Mouse (Mus musculus) forebrain, postnatal 0 days (tissue): Measurements from ENCODE around the gene Msx3. TPM values are rescaled to one million over a fixed set of nuclear protein-coding genes. Genes with fewer than 3 reads are reported as not detected.

ENCODE experiments used
- ATAC-seq: fragments of 200-750 bp; cut with Nextera tagmentation; 2 replicates; pipeline ENCODE4 v1.8.0; 2017; ENCODE audit warnings: mild to moderate bottlenecking, moderate library complexity
- DNase-seq: peaks from one replicate; pipeline ENCODE4 v3.0.0-alpha.2; 2015
- H3K27ac ChIP-seq: fragments of 300-500 bp; sonication (generic); 2 replicates; pipeline ENCODE4 v1.5.1; 2014; ENCODE audit warnings: low read depth, mild to moderate bottlenecking, antibody characterized with exemption, low read length, moderate library complexity, mixed read lengths
- H3K27me3 ChIP-seq: fragments of 300-500 bp; sonication (generic); 2 replicates; pipeline ENCODE4 v1.6.1; 2014; ENCODE audit warnings: mild to moderate bottlenecking, low read length, mixed read lengths; ENCODE audit not compliant: insufficient read depth
- H3K36me3 ChIP-seq: fragments of 300-500 bp; sonication (generic); 2 replicates; pipeline ENCODE4 v1.6.1; 2014; ENCODE audit warnings: mild to moderate bottlenecking, moderate library complexity; ENCODE audit not compliant: insufficient read depth
- H3K4me1 ChIP-seq: fragments of 300-500 bp; sonication (generic); 2 replicates; pipeline ENCODE4 v1.6.1; 2014; ENCODE audit warnings: antibody characterized with exemption; ENCODE audit not compliant: insufficient read depth
- H3K4me2 ChIP-seq: fragments of 300-500 bp; sonication (generic); 2 replicates; pipeline ENCODE4 v1.6.1; 2014; ENCODE audit warnings: low read depth, mild to moderate bottlenecking, moderate library complexity
- H3K4me3 ChIP-seq: fragments of 300-500 bp; sonication (generic); 2 replicates; pipeline ENCODE4 v1.5.1; 2014; ENCODE audit warnings: low read depth, low read length, mixed read lengths
- H3K9ac ChIP-seq: fragments of 300-500 bp; sonication (generic); 2 replicates; pipeline ENCODE4 v1.6.1; 2014; ENCODE audit warnings: mild to moderate bottlenecking
- H3K9me3 ChIP-seq: fragments of 300-500 bp; sonication (generic); 2 replicates; pipeline ENCODE4 v1.6.1; 2016; ENCODE audit warnings: low read length
- CTCF ChIP-seq: sonication (generic); IDR thresholded peaks from 2 replicates; pipeline ENCODE4 v1.5.1; 2016; ENCODE audit warnings: antibody characterized with exemption, control low read depth, low read depth
- WGBS: fragments of 180-500 bp; shearing (Covaris S2); extraction: QIAGEN DNeasy Blood & Tissue Kit; methylation state at CpG from one replicate; pipeline ENCODE4 v1.1.7; 2014; 5-methylcytosine and 5-hydroxymethylcytosine counted together
- polyA plus RNA-seq: library from polyadenylated mRNA; unstranded; fragments of >200 nt; fragmentation: Nextera tagmentation; extraction: Ambion mirVana; gene quantifications from 2 replicates; pipeline ENCODE4 v1.2.1, GENCODE M21; 2015
- total RNA-seq: library from RNA; depleted of rRNA; stranded (reverse); fragments of >200 nt; gene quantifications from 2 replicates; pipeline ENCODE4 v1.2.3, GENCODE M21; 2014

Msx3 gene
- total and polyA plus RNA-seq, 2 experiments from 2014 or later: 0.48 to 0.53 TPM

DNA sequence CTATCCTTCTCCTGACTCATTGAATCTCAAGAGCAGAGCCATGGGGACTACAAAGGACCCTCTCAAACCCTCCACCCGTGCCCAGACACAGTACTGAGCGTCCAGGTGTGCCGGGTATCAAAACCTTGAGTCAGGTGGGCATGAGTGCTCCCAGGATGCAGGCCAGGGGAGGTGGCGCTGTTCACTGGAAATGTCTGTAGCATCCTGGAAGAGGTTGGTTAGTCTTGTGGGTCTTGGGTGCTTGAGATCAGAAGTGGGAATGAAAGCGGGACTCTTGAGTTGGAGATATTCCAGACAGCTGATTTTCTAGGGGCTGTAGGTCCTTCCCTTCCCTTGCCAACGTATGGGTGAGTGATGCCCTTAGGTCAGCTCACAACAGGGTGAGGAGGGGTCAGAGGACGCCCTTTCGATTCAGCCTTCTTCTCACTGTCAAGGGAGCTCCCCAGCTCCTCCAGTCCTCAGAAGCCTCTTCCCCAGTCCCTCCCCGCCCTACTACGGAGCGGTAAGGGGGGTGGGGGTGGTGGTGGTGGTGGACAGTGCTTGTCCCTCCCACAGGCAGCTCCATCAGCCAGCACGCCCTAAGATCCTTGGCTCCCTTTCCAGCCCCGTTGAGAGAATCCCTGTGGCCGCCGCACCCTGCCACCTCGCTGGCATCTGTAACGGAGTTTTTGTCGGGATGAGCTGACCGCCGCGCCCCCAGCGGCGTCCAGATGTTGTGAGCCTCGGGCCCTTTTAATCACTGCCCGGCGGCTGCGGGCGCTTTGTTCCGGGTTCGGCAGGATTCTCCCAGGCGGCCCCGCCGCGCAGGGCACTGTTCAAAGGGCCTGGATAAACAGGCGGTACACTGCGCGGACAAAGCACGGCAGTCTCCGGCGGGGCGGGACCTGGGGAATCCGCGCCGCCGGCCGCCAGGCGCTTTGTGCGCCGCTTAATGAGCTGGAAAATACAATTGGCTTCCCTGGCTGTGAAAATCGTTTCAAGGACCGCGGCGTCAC lies 8.8 kb upstream of the Msx3 start:
- peaks cover 19% of the 10 kb centered on the region for H3K4me1 ChIP-seq
- H3K4me2 ChIP-seq: peak overlapping the region; percentile 77
- H3K27me3 ChIP-seq: peaks cover 7% of the 10 kb centered on the region
- peak overlapping the region; percentile 75 for H3K9ac ChIP-seq
- 3% methylated on average over 53 of the region's 53 CpGs for WGBS
- ATAC-seq (peak; percentile 71), DNase-seq (peak; percentile 72)
- H3K4me3 ChIP-seq: peak overlapping the region; percentile 45
- TF ChIP-seq CTCF: peak; percentile 34
- peak overlapping the region; percentile 51 for H3K27ac ChIP-seq
- H3K36me3 ChIP-seq: no peaks in the 10 kb centered on the region
- H3K9me3 ChIP-seq: no peaks in the 10 kb centered on the region

GRCm38 (mm10) chr7:140054124-140054523 lies 5.2 kb upstream of the Msx3 start:
- Histone ChIP-seq H3K4me2 (no peak overlapping the region), H3K4me1 (0 out of 2 replicates have a peak, but pooled peaks cover 10% of the 10 kb centered on the region), H3K4me3 (no peak overlapping the region), H3K27ac (no peak overlapping the region), H3K36me3 (no peaks in the 10 kb centered on the region), H3K9ac (no peak overlapping the region), H3K27me3 (peaks cover 33% of the 10 kb centered on the region), H3K9me3 (no peaks in the 10 kb centered on the region)
- no peak for TF ChIP-seq CTCF
- 61% methylated on average over 4 of the region's 4 CpGs for WGBS
- DNase-seq (peak; percentile 83), ATAC-seq (peak; percentile 68)

- H3K36me3 ChIP-seq: no peaks in the 10 kb centered on the region
- peak; percentile 62 for ATAC-seq
- no peak overlapping the region for H3K27ac ChIP-seq
- TF ChIP-seq CTCF: no peak; the same call in none of the 2 replicates
- peak overlapping the region; percentile 28; the same call in 1 of the 2 replicates for H3K9ac ChIP-seq
- H3K9me3 ChIP-seq: no peaks in the 10 kb centered on the region
- DNase-seq: no peak
- 1% methylated on average over 34 of the region's 34 CpGs for WGBS
- H3K4me1 ChIP-seq: 0 out of 2 replicates have a peak, but pooled peaks cover 9% of the 10 kb centered on the region
- peak overlapping the region; percentile 54 for H3K4me2 ChIP-seq
- peaks cover 67% of the 10 kb centered on the region for H3K27me3 ChIP-seq
- H3K4me3 ChIP-seq: peak overlapping the region; percentile 32
These were observed 313 bp upstream of the Msx3 start for GRCm38 (mm10) chr7:140049115-140049689.

DNA sequence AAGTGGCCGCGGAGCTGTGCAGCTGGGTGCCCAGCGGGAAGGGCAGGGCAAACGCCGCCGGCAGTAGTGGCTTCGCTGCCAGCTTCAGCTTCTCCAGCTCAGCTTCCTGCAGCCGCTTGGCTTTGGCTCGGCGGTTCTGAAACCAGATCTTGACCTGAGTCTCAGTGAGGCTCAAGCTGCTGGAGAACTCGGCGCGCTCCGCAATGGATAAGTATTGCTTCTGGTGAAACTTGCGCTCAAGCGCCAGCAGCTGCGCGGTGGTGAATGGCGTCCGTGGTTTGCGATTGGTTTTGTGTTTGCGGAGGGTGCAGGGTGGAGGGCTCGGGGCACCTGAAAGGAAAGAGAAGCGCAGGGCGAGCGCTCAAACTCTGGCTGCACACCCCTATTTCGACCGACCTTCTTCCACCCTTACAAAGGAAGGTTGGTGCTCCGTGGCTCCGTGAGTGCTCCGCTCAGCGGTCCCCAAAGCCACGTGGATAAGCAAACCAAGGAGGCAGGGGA lies 1.0 kb downstream of the Msx3 start:
- Histone ChIP-seq H3K4me1 (0 out of 2 replicates have a peak, but pooled peaks cover 9% of the 10 kb centered on the region), H3K4me3 (peak overlapping the region; percentile 32), H3K9me3 (no peaks in the 10 kb centered on the region), H3K27ac (no peak overlapping the region), H3K27me3 (peaks cover 69% of the 10 kb centered on the region), H3K9ac (no peak overlapping the region), H3K4me2 (peak overlapping the region; percentile 54), H3K36me3 (no peaks in the 10 kb centered on the region)
- no peak for DNase-seq
- no peak for TF ChIP-seq CTCF
- under 1% methylated on average over 33 of the region's 33 CpGs for WGBS
- ATAC-seq: peak; percentile 36

DNA sequence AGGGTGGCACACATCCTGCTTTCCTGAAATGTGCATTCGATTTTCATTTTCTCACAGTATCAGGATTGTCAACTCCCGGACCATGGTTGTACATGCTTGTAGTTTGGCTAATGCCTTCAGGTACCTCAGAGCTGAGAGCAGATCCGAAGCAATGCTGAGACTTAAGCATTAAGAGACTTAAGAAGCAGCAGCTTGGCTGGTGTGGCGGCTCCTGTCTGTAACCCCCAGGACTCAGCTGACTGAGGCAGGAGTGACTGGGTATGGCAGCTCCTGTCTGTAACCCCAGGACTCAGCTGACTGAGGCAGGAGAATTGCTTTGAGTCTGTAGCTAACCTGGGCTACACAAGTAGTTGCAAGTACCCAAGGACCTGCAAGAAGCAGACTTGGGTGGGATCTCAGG lies 3.3 kb downstream of the Msx3 start:
- DNase-seq (no peak), ATAC-seq (no peak)
- TF ChIP-seq CTCF: no peak
- Histone ChIP-seq H3K27ac (no peak overlapping the region), H3K4me2 (no peak overlapping the region), H3K4me1 (0 out of 2 replicates have a peak, but pooled peaks cover 9% of the 10 kb centered on the region), H3K36me3 (peaks cover 8% of the 10 kb centered on the region), H3K9me3 (no peaks in the 10 kb centered on the region), H3K9ac (no peak overlapping the region), H3K27me3 (peaks cover 52% of the 10 kb centered on the region), H3K4me3 (no peak overlapping the region)
- WGBS: 78% methylated on average over 4 of the region's 4 CpGs

DNA sequence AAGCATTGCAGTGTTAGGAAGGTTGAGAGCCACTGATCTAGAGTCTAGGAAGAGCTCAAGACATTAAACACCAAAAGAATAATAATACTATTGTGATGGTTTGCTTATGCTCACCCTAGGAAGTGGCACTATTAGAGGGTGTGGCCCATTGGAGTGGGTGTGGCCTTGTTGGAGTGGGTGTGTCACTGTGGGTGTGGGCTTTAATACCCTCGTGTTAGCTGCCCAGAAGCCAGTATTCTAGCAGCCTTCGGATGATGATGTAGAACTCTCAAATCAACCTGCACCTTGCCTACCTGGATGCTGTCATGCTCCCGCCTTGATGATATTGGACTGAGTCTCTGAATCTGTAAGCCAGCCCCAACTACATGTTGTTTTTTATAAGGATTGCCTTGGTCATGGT lies 6.2 kb downstream of the Msx3 start:
- no peak for ATAC-seq
- Histone ChIP-seq H3K36me3 (peaks cover 14% of the 10 kb centered on the region), H3K27me3 (peaks cover 25% of the 10 kb centered on the region), H3K4me1 (no peaks in the 10 kb centered on the region), H3K9me3 (no peaks in the 10 kb centered on the region), H3K4me3 (no peak overlapping the region), H3K4me2 (no peak overlapping the region), H3K27ac (no peak overlapping the region), H3K9ac (no peak overlapping the region)
- TF ChIP-seq CTCF: no peak
- DNase-seq: no peak
- WGBS: 70% methylated on average over 3 of the region's 3 CpGs

DNA sequence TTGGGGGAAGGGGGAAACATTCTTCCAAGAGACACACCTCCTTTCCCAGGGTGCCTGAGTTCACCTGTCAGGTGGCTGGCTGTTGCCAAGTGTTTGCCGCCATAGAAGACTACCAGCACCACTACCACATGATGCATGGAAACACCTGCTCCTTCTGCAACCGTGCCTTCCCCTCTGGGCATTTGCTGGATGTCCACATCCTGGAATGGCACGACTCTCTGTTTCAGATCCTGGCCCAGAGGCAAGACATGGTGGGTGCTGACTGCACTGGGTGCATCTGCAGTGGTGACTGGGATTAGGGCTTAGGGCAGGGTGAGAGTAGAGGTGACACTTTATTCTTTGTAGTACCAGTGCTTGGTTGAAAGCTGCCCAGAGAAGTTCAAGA lies 11.7 kb downstream of the Msx3 start:
- H3K4me3 ChIP-seq: peak overlapping the region; percentile 89
- TF ChIP-seq CTCF: no peak
- ATAC-seq (no peak), DNase-seq (no peak)
- peak overlapping the region; percentile 93 for H3K9ac ChIP-seq
- no peaks in the 10 kb centered on the region for H3K27me3 ChIP-seq
- WGBS: 67% methylated on average over 3 of the region's 3 CpGs
- H3K9me3 ChIP-seq: no peaks in the 10 kb centered on the region
- H3K4me2 ChIP-seq: peak overlapping the region; percentile 89
- no peak overlapping the region for H3K27ac ChIP-seq
- peaks cover 27% of the 10 kb centered on the region for H3K36me3 ChIP-seq
- peaks cover 11% of the 10 kb centered on the region for H3K4me1 ChIP-seq
